Mouse (Mus musculus) ES-E14 (cell line): ENCODE results near the gene Cux2.

Experiments
- CHD2 ChIP-seq: IDR thresholded peaks from 2 replicates; pipeline ENCODE4 v1.6.1; 2014; ENCODE audit warnings: mild to moderate bottlenecking, low read depth, low read length, inconsistent platforms
- HCFC1 ChIP-seq: IDR thresholded peaks from 2 replicates; pipeline ENCODE4 v1.6.1; 2012; ENCODE audit warnings: low read length, inconsistent platforms, borderline replicate concordance; ENCODE audit not compliant: insufficient read depth
- MAFK ChIP-seq: IDR thresholded peaks from 2 replicates; pipeline ENCODE4 v1.6.1; 2014; ENCODE audit warnings: mild to moderate bottlenecking, low read depth, low read length, inconsistent platforms; ENCODE audit not compliant: insufficient read depth
- ZC3H11A ChIP-seq: IDR thresholded peaks from 2 replicates; pipeline ENCODE4 v1.6.1; 2012; ENCODE audit warnings: low read depth, mild to moderate bottlenecking, inconsistent platforms, low read length, borderline replicate concordance
- ZNF384 ChIP-seq: IDR thresholded peaks from 2 replicates; pipeline ENCODE4 v1.6.1; 2012; ENCODE audit warnings: low read depth, low read length, inconsistent platforms

GRCm38 (mm10) chr5:121879211-121879610 is 170.7 kb downstream of the Cux2 start:
- no peak for TF ChIP-seq ZC3H11A
- no peak for TF ChIP-seq MAFK
- no peak for TF ChIP-seq ZNF384
- no peak for TF ChIP-seq CHD2
- TF ChIP-seq HCFC1, result no peak
